Mouse (Mus musculus) layer of hippocampus, postnatal 36 days (tissue): ENCODE results near the gene Zbtb45. TPM values are rescaled to one million over a fixed set of nuclear protein-coding genes. Genes with fewer than 3 reads are reported as not detected.

ENCODE experiments used
- DNase-seq, 2 experiments: peaks; one replicate each; pipeline ENCODE4 v3.0.0; 2022
- total RNA-seq, 2 experiments: library from RNA; stranded (reverse); gene quantifications; 2 replicates each; pipeline ENCODE4 v1.2.3; 2021

Gene Zbtb45
- total RNA-seq, 2 experiments from 2014 or later = 33.6 to 37.8 TPM

GRCm38 (mm10) chr7:13033451-13034147, 23.8 kb upstream of the Zbtb45 start:
- DNase-seq = no peak

GRCm38 (mm10) chr7:13032541-13032940, 22.7 kb upstream of the Zbtb45 start:
- no peak for DNase-seq

- no peak for DNase-seq
Measured at GRCm38 (mm10) chr7:13031983-13032382, 22.1 kb upstream of the Zbtb45 start.

- DNase-seq = no peak
Measured at GRCm38 (mm10) chr7:13031069-13031468, 21.2 kb upstream of the Zbtb45 start.

- no peak for DNase-seq
Measured at GRCm38 (mm10) chr7:13028986-13029385, 19.2 kb upstream of the Zbtb45 start.

GRCm38 (mm10) chr7:13025511-13026112, 15.8 kb upstream of the Zbtb45 start:
- no peak for DNase-seq

- DNase-seq = peak; percentile 80 to 82
Measured at GRCm38 (mm10) chr7:13024805-13025204, 15.0 kb upstream of the Zbtb45 start.

GRCm38 (mm10) chr7:13023928-13024731, 14.3 kb upstream of the Zbtb45 start:
- DNase-seq = peak; percentile 96 to 98

- DNase-seq = no peak
Measured at GRCm38 (mm10) chr7:13022773-13023535, 13.1 kb upstream of the Zbtb45 start.

GRCm38 (mm10) chr7:13015217-13015616, 5.4 kb upstream of the Zbtb45 start:
- DNase-seq = no peak

GRCm38 (mm10) chr7:13014275-13014839, 4.5 kb upstream of the Zbtb45 start:
- no peak for DNase-seq

- no peak for DNase-seq
Measured at GRCm38 (mm10) chr7:13013671-13014070, 3.8 kb upstream of the Zbtb45 start.

- peak; percentile 92 to 93 for DNase-seq
Measured at GRCm38 (mm10) chr7:13009143-13010004, 460 bp downstream of the Zbtb45 start.

GRCm38 (mm10) chr7:13007341-13008092, 2.3 kb downstream of the Zbtb45 start:
- peak in 1 of 2 experiments; percentile 13 for DNase-seq

- DNase-seq = no peak
Measured at GRCm38 (mm10) chr7:13006531-13006930, 3.3 kb downstream of the Zbtb45 start.

GRCm38 (mm10) chr7:13006011-13006410, 3.8 kb downstream of the Zbtb45 start:
- no peak for DNase-seq

GRCm38 (mm10) chr7:13003380-13003779, 6.5 kb downstream of the Zbtb45 start:
- DNase-seq = no peak

GRCm38 (mm10) chr7:13001584-13001983, 8.2 kb downstream of the Zbtb45 start:
- DNase-seq = no peak

- no peak for DNase-seq
Measured at GRCm38 (mm10) chr7:12998851-12999250, 11.0 kb downstream of the Zbtb45 start, which contains the start of gene Trim28. TSS of gene Trim28 (plus strand) at chr7:12999114.

GRCm38 (mm10) chr7:12998053-12998452, 11.8 kb downstream of the Zbtb45 start, which contains the start of gene Slc27a5:
TSS of gene Slc27a5 (minus strand) at chr7:12998192.
- DNase-seq = no peak
